Mouse (Mus musculus): ENCODE measurements around the gene Sarm1. TPM values are rescaled to one million over a fixed set of nuclear protein-coding genes. Genes with fewer than 3 reads are reported as not detected.

The Sarm1 gene
- polyA plus RNA-seq, 2 experiments from 2014 or later, result 0.63 to 1.3 TPM

Other genes starting within 250 kb of the Sarm1 start
- gene 2610507B11Rik, start 236.0 kb downstream of the Sarm1 start, polyA plus RNA-seq (2017; shearing (Covaris generic)), result 10 to 100 TPM; 34.2 to 48.1 TPM
- gene BC030499, start 206.9 kb downstream of the Sarm1 start, polyA plus RNA-seq (2017; shearing (Covaris generic)), result under 1 TPM in 1 of 2 experiments, not detected in 1; 0.63 TPM
- 1 to 10 TPM; 2.8 to 4.3 TPM for gene Spag5, start 196.2 kb downstream of the Sarm1 start, polyA plus RNA-seq (2017; shearing (Covaris generic))
- gene Aldoc, start 174.8 kb downstream of the Sarm1 start, polyA plus RNA-seq (2017; shearing (Covaris generic)), result 10 to 100 TPM; 10.9 to 14.9 TPM
- gene Pigs, start 169.3 kb downstream of the Sarm1 start, polyA plus RNA-seq (2017; shearing (Covaris generic)), result 100 to 1,000 TPM in 1 of 2 experiments, 10 to 100 TPM in 1; 64.1 to 119 TPM
- 10 to 100 TPM; 11.6 to 13.1 TPM for gene Unc119, start 154.3 kb downstream of the Sarm1 start, polyA plus RNA-seq (2017; shearing (Covaris generic))
- gene Foxn1, start 111.2 kb downstream of the Sarm1 start, polyA plus RNA-seq (2017; shearing (Covaris generic)), result under 1 TPM in 1 of 2 experiments, not detected in 1; 0.09 TPM
- not detected for gene Slc13a2, start 75.5 kb downstream of the Sarm1 start, polyA plus RNA-seq (2017; shearing (Covaris generic))
- gene Slc46a1, start 32.1 kb downstream of the Sarm1 start, polyA plus RNA-seq (2017; shearing (Covaris generic)), result 1 to 10 TPM; 1.6 to 3.5 TPM
- gene Vtn, start 1.3 kb upstream of the Sarm1 start, polyA plus RNA-seq (2017; shearing (Covaris generic)), result not detected
- not detected for gene Sebox, start 5.7 kb upstream of the Sarm1 start, polyA plus RNA-seq (2017; shearing (Covaris generic))
- 10 to 100 TPM; 51.4 to 71.8 TPM for gene Tmem199, start 14.4 kb upstream of the Sarm1 start, polyA plus RNA-seq (2017; shearing (Covaris generic))
- gene Poldip2, start 14.4 kb upstream of the Sarm1 start, polyA plus RNA-seq (2017; shearing (Covaris generic)), result 10 to 100 TPM; 13.9 to 19.9 TPM
- gene Tnfaip1, start 38.6 kb upstream of the Sarm1 start, polyA plus RNA-seq (2017; shearing (Covaris generic)), result 10 to 100 TPM; 19.2 to 22.6 TPM
- gene Ift20, start 38.6 kb upstream of the Sarm1 start, polyA plus RNA-seq (2017; shearing (Covaris generic)), result 100 to 1,000 TPM; 121 to 138 TPM
- gene Tmem97, start 53.0 kb upstream of the Sarm1 start, polyA plus RNA-seq (2017; shearing (Covaris generic)), result 10 to 100 TPM; 17.4 to 21.3 TPM
- gene Nlk, start 199.6 kb upstream of the Sarm1 start, polyA plus RNA-seq (2017; shearing (Covaris generic)), result 10 to 100 TPM; 17.9 to 35.2 TPM